Mouse (Mus musculus): Measurements from ENCODE around the gene Tlr5. TPM values are rescaled to one million over a fixed set of nuclear protein-coding genes. Genes with fewer than 3 reads are reported as not detected.

Gene Tlr5
- polyA plus RNA-seq, 1 experiment from 2014 or later, result 2.5 TPM

DNA sequence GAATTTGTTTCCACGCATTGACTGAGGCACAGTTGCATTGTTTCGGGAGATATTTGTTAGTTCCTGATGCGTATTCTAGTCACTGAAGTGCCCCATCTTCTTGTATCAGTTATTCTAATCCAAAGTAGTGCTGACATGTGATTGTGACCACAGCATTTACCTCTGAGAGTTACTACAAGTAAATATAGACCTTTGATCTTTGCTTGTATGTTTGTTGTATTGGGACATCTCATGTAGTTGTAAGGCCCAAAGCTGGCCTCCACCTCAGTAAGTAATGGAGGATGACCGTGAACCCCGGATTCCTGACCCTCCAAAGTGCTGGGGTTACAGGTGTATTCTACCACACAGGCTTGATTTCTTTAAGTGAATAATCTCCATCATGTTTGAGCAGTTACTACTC, 38.4 kb upstream of the Tlr5 start:
- ATAC-seq (ENCODE audit: insufficient number of reproducible peaks, insufficient read depth, low FRiP score, low read depth), result no peak
- no peaks in the 10 kb centered on the region for H3K27me3 ChIP-seq (ENCODE audit: control insufficient read depth, insufficient read depth, low read length)
- no peak overlapping the region for H3K4me3 ChIP-seq (ENCODE audit: low read depth, low read length)
- no peak overlapping the region for H3K4me2 ChIP-seq (replicated peaks; ENCODE audit: low read depth, low read length)
- no peak overlapping the region for H3K9ac ChIP-seq (replicated peaks; ENCODE audit: low read depth, low read length)
- no peak overlapping the region for H3K27ac ChIP-seq (ENCODE audit: low read length)
- H3K4me1 ChIP-seq (ENCODE audit: control insufficient read depth, insufficient read depth, low read length), result no peaks in the 10 kb centered on the region
- 93% methylated on average over 5 of the region's 5 CpGs for WGBS
- no peaks in the 10 kb centered on the region for H3K36me3 ChIP-seq (ENCODE audit: control insufficient read depth, insufficient read depth, low read length)
- H3K9me3 ChIP-seq (ENCODE audit: control insufficient read depth, low read depth, low read length), result peaks cover 3% of the 10 kb centered on the region; the same call in 1 of the 2 replicates

DNA sequence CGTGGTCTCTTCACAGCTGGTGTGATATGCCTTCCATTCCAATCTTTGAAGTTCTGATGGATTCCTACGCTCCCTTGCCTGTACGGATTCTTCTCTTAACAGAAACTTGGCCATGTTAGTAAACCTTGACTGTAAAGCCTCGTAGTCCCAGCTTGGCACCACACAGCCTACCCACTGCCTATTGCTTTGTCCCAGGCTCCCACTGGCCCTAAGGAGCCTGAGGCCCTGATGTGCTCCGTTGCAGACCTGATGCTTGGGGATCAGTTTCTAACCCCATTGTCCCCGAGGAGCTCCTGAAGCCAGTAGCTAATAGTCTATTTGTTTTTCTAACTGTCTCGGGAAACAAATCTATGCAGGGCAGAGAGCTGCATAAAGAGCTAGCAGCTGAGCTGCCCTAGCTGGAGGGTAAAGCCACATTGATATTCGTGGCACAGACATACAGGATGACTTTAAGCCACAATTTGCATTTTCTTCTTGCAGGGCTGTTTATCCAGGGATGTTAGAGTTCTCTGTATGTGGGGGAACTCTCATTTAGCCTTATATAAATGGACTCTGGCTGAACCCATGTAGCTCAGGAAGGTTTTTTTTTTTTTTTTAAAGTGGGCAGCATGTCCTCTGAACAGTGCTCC, 35.8 kb upstream of the Tlr5 start:
- ATAC-seq (ENCODE audit: insufficient number of reproducible peaks, insufficient read depth, low FRiP score, low read depth), result no peak
- WGBS, result 48% methylated on average over 8 of the region's 8 CpGs
- no peak overlapping the region for H3K27ac ChIP-seq (ENCODE audit: low read length)
- H3K4me2 ChIP-seq (replicated peaks; ENCODE audit: low read depth, low read length), result no peak overlapping the region
- no peak overlapping the region for H3K4me3 ChIP-seq (ENCODE audit: low read depth, low read length)
- H3K36me3 ChIP-seq (ENCODE audit: control insufficient read depth, insufficient read depth, low read length), result no peaks in the 10 kb centered on the region
- no peaks in the 10 kb centered on the region for H3K27me3 ChIP-seq (ENCODE audit: control insufficient read depth, insufficient read depth, low read length)
- H3K9ac ChIP-seq (replicated peaks; ENCODE audit: low read depth, low read length), result no peak overlapping the region
- no peaks in the 10 kb centered on the region for H3K4me1 ChIP-seq (ENCODE audit: control insufficient read depth, insufficient read depth, low read length)
- no peaks in the 10 kb centered on the region for H3K9me3 ChIP-seq (ENCODE audit: control insufficient read depth, low read depth, low read length)

DNA sequence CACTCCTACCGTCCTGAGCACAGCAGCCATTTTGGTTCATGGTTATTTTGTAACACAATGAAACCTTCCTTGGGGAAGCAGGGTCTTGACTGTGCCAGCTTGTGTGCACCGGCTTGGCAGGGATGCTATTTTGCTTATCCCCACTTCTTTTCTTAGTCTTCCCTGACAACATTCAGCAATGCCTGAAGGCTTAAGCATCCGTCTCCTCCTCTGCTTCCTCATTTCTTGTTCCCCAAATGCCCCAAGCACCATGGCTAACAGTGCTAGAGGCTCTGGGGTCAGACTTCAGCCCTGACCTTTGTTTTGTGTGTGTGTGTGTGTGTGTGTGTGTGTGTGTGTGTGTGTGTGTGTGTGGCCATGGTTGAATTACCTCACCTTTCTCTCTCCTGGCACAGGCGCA, 31.8 kb upstream of the Tlr5 start:
- no peaks in the 10 kb centered on the region for H3K27me3 ChIP-seq (ENCODE audit: control insufficient read depth, insufficient read depth, low read length)
- no peaks in the 10 kb centered on the region for H3K4me1 ChIP-seq (ENCODE audit: control insufficient read depth, insufficient read depth, low read length)
- H3K9me3 ChIP-seq (ENCODE audit: control insufficient read depth, low read depth, low read length), result no peaks in the 10 kb centered on the region
- H3K36me3 ChIP-seq (ENCODE audit: control insufficient read depth, insufficient read depth, low read length), result no peaks in the 10 kb centered on the region
- 69% methylated on average over 4 of the region's 4 CpGs for WGBS
- no peak overlapping the region for H3K27ac ChIP-seq (ENCODE audit: low read length)
- H3K4me2 ChIP-seq (replicated peaks; ENCODE audit: low read depth, low read length), result no peak overlapping the region
- ATAC-seq (ENCODE audit: insufficient number of reproducible peaks, insufficient read depth, low FRiP score, low read depth), result no peak
- H3K9ac ChIP-seq (replicated peaks; ENCODE audit: low read depth, low read length), result no peak overlapping the region
- H3K4me3 ChIP-seq (ENCODE audit: low read depth, low read length), result no peak overlapping the region

GRCm38 (mm10) chr1:182926465-182926864, 28.1 kb upstream of the Tlr5 start:
- Histone ChIP-seq H3K4me3 (ENCODE audit: low read depth, low read length) (no peak overlapping the region), H3K36me3 (ENCODE audit: control insufficient read depth, insufficient read depth, low read length) (no peaks in the 10 kb centered on the region), H3K27ac (ENCODE audit: low read length) (no peak overlapping the region), H3K4me1 (ENCODE audit: control insufficient read depth, insufficient read depth, low read length) (no peaks in the 10 kb centered on the region), H3K4me2 (replicated peaks; ENCODE audit: low read depth, low read length) (no peak overlapping the region), H3K9me3 (ENCODE audit: control insufficient read depth, low read depth, low read length) (no peaks in the 10 kb centered on the region), H3K27me3 (ENCODE audit: control insufficient read depth, insufficient read depth, low read length) (no peaks in the 10 kb centered on the region), H3K9ac (replicated peaks; ENCODE audit: low read depth, low read length) (no peak overlapping the region)
- ATAC-seq (ENCODE audit: insufficient number of reproducible peaks, insufficient read depth, low FRiP score, low read depth), result no peak
- 88% methylated on average over 6 of the region's 6 CpGs for WGBS

GRCm38 (mm10) chr1:182927878-182928851, 26.4 kb upstream of the Tlr5 start:
- no peaks in the 10 kb centered on the region for H3K27me3 ChIP-seq (ENCODE audit: control insufficient read depth, insufficient read depth, low read length)
- no peaks in the 10 kb centered on the region for H3K9me3 ChIP-seq (ENCODE audit: control insufficient read depth, low read depth, low read length)
- H3K4me1 ChIP-seq (ENCODE audit: control insufficient read depth, insufficient read depth, low read length), result no peaks in the 10 kb centered on the region
- ATAC-seq (ENCODE audit: insufficient number of reproducible peaks, insufficient read depth, low FRiP score, low read depth), result no peak
- no peaks in the 10 kb centered on the region for H3K36me3 ChIP-seq (ENCODE audit: control insufficient read depth, insufficient read depth, low read length)
- no peak overlapping the region for H3K4me3 ChIP-seq (ENCODE audit: low read depth, low read length)
- WGBS, result 70% methylated on average over 19 of the region's 19 CpGs
- H3K4me2 ChIP-seq (replicated peaks; ENCODE audit: low read depth, low read length), result no peak overlapping the region
- no peak overlapping the region for H3K27ac ChIP-seq (ENCODE audit: low read length)
- H3K9ac ChIP-seq (replicated peaks; ENCODE audit: low read depth, low read length), result no peak overlapping the region

- ATAC-seq (ENCODE audit: insufficient number of reproducible peaks, insufficient read depth, low FRiP score, low read depth), result no peak
- no peaks in the 10 kb centered on the region for H3K27me3 ChIP-seq (ENCODE audit: control insufficient read depth, insufficient read depth, low read length)
- H3K4me2 ChIP-seq (replicated peaks; ENCODE audit: low read depth, low read length), result no peak overlapping the region
- H3K9ac ChIP-seq (replicated peaks; ENCODE audit: low read depth, low read length), result no peak overlapping the region
- H3K9me3 ChIP-seq (ENCODE audit: control insufficient read depth, low read depth, low read length), result no peaks in the 10 kb centered on the region
- H3K4me1 ChIP-seq (ENCODE audit: control insufficient read depth, insufficient read depth, low read length), result no peaks in the 10 kb centered on the region
- H3K27ac ChIP-seq (ENCODE audit: low read length), result no peak overlapping the region
- H3K36me3 ChIP-seq (ENCODE audit: control insufficient read depth, insufficient read depth, low read length), result no peaks in the 10 kb centered on the region
- 41% methylated on average over 6 of the region's 6 CpGs for WGBS
- no peak overlapping the region for H3K4me3 ChIP-seq (ENCODE audit: low read depth, low read length)
These were observed 19.1 kb upstream of the Tlr5 start for GRCm38 (mm10) chr1:182935469-182935868.

GRCm38 (mm10) chr1:182937486-182938120, 17.0 kb upstream of the Tlr5 start:
- H3K9me3 ChIP-seq (ENCODE audit: control insufficient read depth, low read depth, low read length), result no peaks in the 10 kb centered on the region
- no peak overlapping the region for H3K9ac ChIP-seq (replicated peaks; ENCODE audit: low read depth, low read length)
- H3K36me3 ChIP-seq (ENCODE audit: control insufficient read depth, insufficient read depth, low read length), result no peaks in the 10 kb centered on the region
- no peaks in the 10 kb centered on the region for H3K27me3 ChIP-seq (ENCODE audit: control insufficient read depth, insufficient read depth, low read length)
- 72% methylated on average over 10 of the region's 10 CpGs for WGBS
- no peak for ATAC-seq (ENCODE audit: insufficient number of reproducible peaks, insufficient read depth, low FRiP score, low read depth)
- H3K4me1 ChIP-seq (ENCODE audit: control insufficient read depth, insufficient read depth, low read length), result no peaks in the 10 kb centered on the region
- no peak overlapping the region for H3K27ac ChIP-seq (ENCODE audit: low read length)
- H3K4me3 ChIP-seq (ENCODE audit: low read depth, low read length), result no peak overlapping the region
- no peak overlapping the region for H3K4me2 ChIP-seq (replicated peaks; ENCODE audit: low read depth, low read length)

- Histone ChIP-seq H3K4me3 (ENCODE audit: low read depth, low read length) (no peak overlapping the region), H3K9me3 (ENCODE audit: control insufficient read depth, low read depth, low read length) (no peaks in the 10 kb centered on the region), H3K4me1 (ENCODE audit: control insufficient read depth, insufficient read depth, low read length) (no peaks in the 10 kb centered on the region), H3K27ac (ENCODE audit: low read length) (no peak overlapping the region), H3K36me3 (ENCODE audit: control insufficient read depth, insufficient read depth, low read length) (no peaks in the 10 kb centered on the region), H3K4me2 (replicated peaks; ENCODE audit: low read depth, low read length) (no peak overlapping the region), H3K9ac (replicated peaks; ENCODE audit: low read depth, low read length) (no peak overlapping the region), H3K27me3 (ENCODE audit: control insufficient read depth, insufficient read depth, low read length) (no peaks in the 10 kb centered on the region)
- no peak for ATAC-seq (ENCODE audit: insufficient number of reproducible peaks, insufficient read depth, low FRiP score, low read depth)
- WGBS, result 75% methylated on average over 2 of the region's 2 CpGs
These were observed 12.7 kb upstream of the Tlr5 start for GRCm38 (mm10) chr1:182941921-182942320.

Data from stomach, embryonic 14.5 days (tissue).